Mouse (Mus musculus): ENCODE data around the gene Kmt2e. TPM values are rescaled to one million over a fixed set of nuclear protein-coding genes. Genes with fewer than 3 reads are reported as not detected.

Kmt2e gene
- polyA plus RNA-seq, 1 experiment from 2014 or later = 198 TPM

GRCm38 (mm10) chr5:23394366-23395145 is 39.7 kb upstream of the Kmt2e start:
- Histone ChIP-seq H3K27me3 (replicated peaks; ENCODE audit: control insufficient read depth, insufficient read depth, low read length) (no peaks in the 10 kb centered on the region), H3K4me2 (ENCODE audit: low read length) (no peak overlapping the region), H3K4me1 (replicated peaks; ENCODE audit: control insufficient read depth, insufficient read depth, low read length) (no peaks in the 10 kb centered on the region), H3K36me3 (ENCODE audit: control insufficient read depth, insufficient read depth) (no peaks in the 10 kb centered on the region; the same call in 1 of the 2 replicates), H3K4me3 (replicated peaks; ENCODE audit: low read length) (no peak overlapping the region), H3K27ac (ENCODE audit: low read length) (no peak overlapping the region), H3K9ac (replicated peaks; ENCODE audit: low read depth, low read length) (no peak overlapping the region), H3K9me3 (ENCODE audit: control insufficient read depth, low read length) (no peaks in the 10 kb centered on the region)
- no peak for ATAC-seq
- WGBS = 70% methylated on average over 3 of the region's 3 CpGs

GRCm38 (mm10) chr5:23395721-23396120 is 38.5 kb upstream of the Kmt2e start:
- Histone ChIP-seq H3K9me3 (ENCODE audit: control insufficient read depth, low read length) (no peaks in the 10 kb centered on the region), H3K4me1 (replicated peaks; ENCODE audit: control insufficient read depth, insufficient read depth, low read length) (no peaks in the 10 kb centered on the region), H3K4me2 (ENCODE audit: low read length) (no peak overlapping the region), H3K27ac (ENCODE audit: low read length) (no peak overlapping the region), H3K27me3 (replicated peaks; ENCODE audit: control insufficient read depth, insufficient read depth, low read length) (no peaks in the 10 kb centered on the region), H3K4me3 (replicated peaks; ENCODE audit: low read length) (no peak overlapping the region), H3K36me3 (ENCODE audit: control insufficient read depth, insufficient read depth) (no peaks in the 10 kb centered on the region; the same call in 1 of the 2 replicates), H3K9ac (replicated peaks; ENCODE audit: low read depth, low read length) (no peak overlapping the region)
- no peak for ATAC-seq
- 84% methylated on average over 3 of the region's 3 CpGs for WGBS

GRCm38 (mm10) chr5:23396756-23397155 is 37.5 kb upstream of the Kmt2e start:
- H3K36me3 ChIP-seq (ENCODE audit: control insufficient read depth, insufficient read depth) = no peaks in the 10 kb centered on the region; the same call in 1 of the 2 replicates
- no peaks in the 10 kb centered on the region for H3K4me1 ChIP-seq (replicated peaks; ENCODE audit: control insufficient read depth, insufficient read depth, low read length)
- no peaks in the 10 kb centered on the region for H3K9me3 ChIP-seq (ENCODE audit: control insufficient read depth, low read length)
- H3K4me3 ChIP-seq (replicated peaks; ENCODE audit: low read length) = no peak overlapping the region
- 89% methylated on average over 3 of the region's 3 CpGs for WGBS
- no peak for ATAC-seq
- no peak overlapping the region for H3K27ac ChIP-seq (ENCODE audit: low read length)
- H3K9ac ChIP-seq (replicated peaks; ENCODE audit: low read depth, low read length) = no peak overlapping the region
- no peak overlapping the region for H3K4me2 ChIP-seq (ENCODE audit: low read length)
- no peaks in the 10 kb centered on the region for H3K27me3 ChIP-seq (replicated peaks; ENCODE audit: control insufficient read depth, insufficient read depth, low read length)

GRCm38 (mm10) chr5:23400156-23400555 is 34.1 kb upstream of the Kmt2e start:
- 85% methylated on average over 3 of the region's 3 CpGs for WGBS
- H3K4me1 ChIP-seq (replicated peaks; ENCODE audit: control insufficient read depth, insufficient read depth, low read length) = no peaks in the 10 kb centered on the region
- no peak overlapping the region for H3K27ac ChIP-seq (ENCODE audit: low read length)
- H3K9me3 ChIP-seq (ENCODE audit: control insufficient read depth, low read length) = no peaks in the 10 kb centered on the region
- H3K27me3 ChIP-seq (replicated peaks; ENCODE audit: control insufficient read depth, insufficient read depth, low read length) = no peaks in the 10 kb centered on the region
- no peak for ATAC-seq
- no peak overlapping the region for H3K4me2 ChIP-seq (ENCODE audit: low read length)
- H3K9ac ChIP-seq (replicated peaks; ENCODE audit: low read depth, low read length) = no peak overlapping the region
- H3K36me3 ChIP-seq (ENCODE audit: control insufficient read depth, insufficient read depth) = no peaks in the 10 kb centered on the region; the same call in 1 of the 2 replicates
- H3K4me3 ChIP-seq (replicated peaks; ENCODE audit: low read length) = no peak overlapping the region

GRCm38 (mm10) chr5:23400868-23401267 is 33.4 kb upstream of the Kmt2e start:
- Histone ChIP-seq H3K27ac (ENCODE audit: low read length) (no peak overlapping the region), H3K4me1 (replicated peaks; ENCODE audit: control insufficient read depth, insufficient read depth, low read length) (no peaks in the 10 kb centered on the region), H3K9ac (replicated peaks; ENCODE audit: low read depth, low read length) (no peak overlapping the region), H3K4me3 (replicated peaks; ENCODE audit: low read length) (no peak overlapping the region), H3K36me3 (ENCODE audit: control insufficient read depth, insufficient read depth) (no peaks in the 10 kb centered on the region; the same call in 1 of the 2 replicates), H3K27me3 (replicated peaks; ENCODE audit: control insufficient read depth, insufficient read depth, low read length) (no peaks in the 10 kb centered on the region), H3K4me2 (ENCODE audit: low read length) (no peak overlapping the region), H3K9me3 (ENCODE audit: control insufficient read depth, low read length) (no peaks in the 10 kb centered on the region)
- 92% methylated on average over 3 of the region's 3 CpGs for WGBS
- ATAC-seq = no peak

- H3K27me3 ChIP-seq (replicated peaks; ENCODE audit: control insufficient read depth, insufficient read depth, low read length) = no peaks in the 10 kb centered on the region
- no peak overlapping the region for H3K9ac ChIP-seq (replicated peaks; ENCODE audit: low read depth, low read length)
- no peak for ATAC-seq
- H3K4me1 ChIP-seq (replicated peaks; ENCODE audit: control insufficient read depth, insufficient read depth, low read length) = no peaks in the 10 kb centered on the region
- no peak overlapping the region for H3K27ac ChIP-seq (ENCODE audit: low read length)
- H3K36me3 ChIP-seq (ENCODE audit: control insufficient read depth, insufficient read depth) = no peaks in the 10 kb centered on the region; the same call in 1 of the 2 replicates
- H3K9me3 ChIP-seq (ENCODE audit: control insufficient read depth, low read length) = no peaks in the 10 kb centered on the region
- H3K4me3 ChIP-seq (replicated peaks; ENCODE audit: low read length) = no peak overlapping the region
- no peak overlapping the region for H3K4me2 ChIP-seq (ENCODE audit: low read length)
- 75% methylated on average over 9 of the region's 9 CpGs for WGBS
Measured at GRCm38 (mm10) chr5:23401368-23401767, 32.9 kb upstream of the Kmt2e start.

GRCm38 (mm10) chr5:23401999-23402398 is 32.2 kb upstream of the Kmt2e start:
- Histone ChIP-seq H3K4me1 (replicated peaks; ENCODE audit: control insufficient read depth, insufficient read depth, low read length) (no peaks in the 10 kb centered on the region), H3K27ac (ENCODE audit: low read length) (no peak overlapping the region), H3K4me3 (replicated peaks; ENCODE audit: low read length) (no peak overlapping the region), H3K4me2 (ENCODE audit: low read length) (no peak overlapping the region), H3K9me3 (ENCODE audit: control insufficient read depth, low read length) (no peaks in the 10 kb centered on the region), H3K36me3 (ENCODE audit: control insufficient read depth, insufficient read depth) (no peaks in the 10 kb centered on the region; the same call in 1 of the 2 replicates), H3K9ac (replicated peaks; ENCODE audit: low read depth, low read length) (no peak overlapping the region), H3K27me3 (replicated peaks; ENCODE audit: control insufficient read depth, insufficient read depth, low read length) (no peaks in the 10 kb centered on the region)
- 33% methylated on average over 2 of the region's 2 CpGs for WGBS
- no peak for ATAC-seq

- Histone ChIP-seq H3K9me3 (ENCODE audit: control insufficient read depth, low read length) (no peaks in the 10 kb centered on the region), H3K9ac (replicated peaks; ENCODE audit: low read depth, low read length) (no peak overlapping the region), H3K4me2 (ENCODE audit: low read length) (no peak overlapping the region), H3K4me1 (replicated peaks; ENCODE audit: control insufficient read depth, insufficient read depth, low read length) (no peaks in the 10 kb centered on the region), H3K36me3 (ENCODE audit: control insufficient read depth, insufficient read depth) (no peaks in the 10 kb centered on the region; the same call in 1 of the 2 replicates), H3K4me3 (replicated peaks; ENCODE audit: low read length) (no peak overlapping the region), H3K27me3 (replicated peaks; ENCODE audit: control insufficient read depth, insufficient read depth, low read length) (no peaks in the 10 kb centered on the region), H3K27ac (ENCODE audit: low read length) (no peak overlapping the region)
- ATAC-seq = no peak
- WGBS = 66% methylated on average over 11 of the region's 11 CpGs
Measured at GRCm38 (mm10) chr5:23403161-23403560, 31.1 kb upstream of the Kmt2e start.

GRCm38 (mm10) chr5:23405666-23406404 is 28.4 kb upstream of the Kmt2e start:
- H3K27ac ChIP-seq (ENCODE audit: low read length) = no peak overlapping the region
- H3K4me3 ChIP-seq (replicated peaks; ENCODE audit: low read length) = no peak overlapping the region
- no peaks in the 10 kb centered on the region for H3K27me3 ChIP-seq (replicated peaks; ENCODE audit: control insufficient read depth, insufficient read depth, low read length)
- H3K36me3 ChIP-seq (ENCODE audit: control insufficient read depth, insufficient read depth) = 0 out of 2 replicates have a peak, but pooled peaks cover 2% of the 10 kb centered on the region
- ATAC-seq = no peak
- H3K4me1 ChIP-seq (replicated peaks; ENCODE audit: control insufficient read depth, insufficient read depth, low read length) = no peaks in the 10 kb centered on the region
- H3K4me2 ChIP-seq (ENCODE audit: low read length) = no peak overlapping the region
- 95% methylated on average over 12 of the region's 12 CpGs for WGBS
- H3K9ac ChIP-seq (replicated peaks; ENCODE audit: low read depth, low read length) = no peak overlapping the region
- no peaks in the 10 kb centered on the region for H3K9me3 ChIP-seq (ENCODE audit: control insufficient read depth, low read length)

Measured in forebrain, embryonic 16.5 days (tissue).